Mouse (Mus musculus) ovary, postnatal 36 days (tissue): ENCODE measurements around the gene C030005K15Rik.
"Not testable (repeated sequence)": the region's sequence is repeated elsewhere in the genome, so short reads cannot be mapped to it uniquely, and the experiment has no call there.

Experiments used
- DNase-seq: peaks from one replicate; pipeline ENCODE4 v3.0.0; 2022; ENCODE audit warnings: low spot score, mixed read lengths

C030005K15Rik gene

GRCm38 (mm10) chr10:97726655-97727054, at the start of gene C030005K15Rik:
Gene C030005K15Rik, minus strand, starts transcription at chr10:97726755.
- not testable (repeated sequence) for DNase-seq

- DNase-seq: no peak
Measured at GRCm38 (mm10) chr10:97768171-97768749, 41.7 kb upstream of the C030005K15Rik start.

- DNase-seq: no peak
Measured at GRCm38 (mm10) chr10:97753821-97754220, 27.3 kb upstream of the C030005K15Rik start.

DNA sequence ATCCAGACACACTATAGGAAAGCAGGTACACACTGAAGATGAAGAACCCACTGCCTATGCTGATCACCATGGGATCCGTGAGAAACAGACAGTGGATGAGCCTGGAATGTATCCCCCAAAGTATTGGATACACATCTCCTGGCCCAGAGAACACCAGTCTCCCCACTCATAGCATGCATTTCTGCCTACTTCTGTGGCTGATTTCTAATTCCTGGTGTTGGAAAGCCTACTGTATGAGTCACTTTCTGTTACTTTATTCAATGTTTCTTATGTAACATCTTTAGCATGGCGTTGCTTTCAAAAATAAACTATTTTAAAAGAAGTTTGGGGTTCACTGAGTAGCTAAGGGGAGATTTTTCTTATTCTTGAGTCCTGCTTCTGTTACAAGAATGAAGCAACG, 20.7 kb upstream of the C030005K15Rik start:
- DNase-seq: no peak

DNA sequence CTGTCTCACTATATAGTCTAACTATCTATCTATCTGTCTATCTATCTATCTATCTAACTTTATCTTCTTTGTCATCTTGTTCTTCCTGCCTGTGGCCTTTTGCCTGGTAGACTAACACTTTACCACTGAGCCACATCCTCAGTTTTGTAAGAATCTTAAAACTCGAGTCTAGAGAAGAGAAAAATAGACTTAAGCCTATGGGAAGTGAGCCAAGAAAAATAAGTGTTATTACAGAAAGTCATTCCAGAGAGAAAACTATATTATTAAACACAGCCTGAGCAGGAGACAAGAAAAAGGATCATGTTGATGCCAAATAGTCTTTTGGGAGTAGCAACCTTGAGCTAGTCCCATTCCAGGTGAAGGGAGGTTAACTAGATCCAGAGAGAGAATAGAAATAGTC, 626 bp downstream of the C030005K15Rik start:
- DNase-seq: no peak

DNA sequence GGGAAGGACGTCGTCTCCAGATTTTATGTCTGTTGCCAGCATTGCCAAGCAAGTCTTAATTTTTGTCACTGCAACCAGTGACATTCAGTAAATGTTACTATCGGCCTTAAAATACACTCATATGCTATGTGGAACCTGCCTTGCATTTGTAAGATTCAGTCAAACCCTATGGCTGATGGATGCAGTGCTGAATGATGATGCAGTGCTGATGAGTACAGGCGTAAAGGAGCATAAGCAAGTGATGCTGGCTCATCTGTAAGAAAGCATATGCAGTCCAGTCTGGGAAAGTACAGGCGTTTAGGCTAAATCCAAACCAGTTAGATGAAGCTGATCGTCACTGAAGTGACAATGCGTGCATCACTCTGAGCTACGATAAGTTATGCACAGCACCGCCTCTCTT, 3.8 kb downstream of the C030005K15Rik start:
- DNase-seq: no peak

DNA sequence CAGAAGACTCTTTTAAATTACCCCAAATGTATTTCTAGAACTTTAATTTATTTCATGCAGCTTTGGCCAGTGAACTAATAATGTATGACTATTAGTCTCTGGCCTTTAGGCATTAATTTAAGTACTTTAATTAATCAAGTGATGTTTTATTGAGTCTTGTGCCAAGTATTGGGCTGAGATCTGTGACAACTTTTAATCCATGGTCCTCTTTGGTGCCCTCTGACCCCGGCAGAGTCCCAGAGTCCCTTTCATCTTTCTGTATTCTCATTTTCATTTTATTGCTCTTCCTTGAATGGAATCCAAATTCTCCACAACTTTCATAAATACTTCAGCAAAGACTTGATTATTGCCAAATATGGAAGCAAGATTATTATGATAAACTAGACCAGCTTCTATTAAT, 5.9 kb downstream of the C030005K15Rik start:
- DNase-seq: no peak

DNA sequence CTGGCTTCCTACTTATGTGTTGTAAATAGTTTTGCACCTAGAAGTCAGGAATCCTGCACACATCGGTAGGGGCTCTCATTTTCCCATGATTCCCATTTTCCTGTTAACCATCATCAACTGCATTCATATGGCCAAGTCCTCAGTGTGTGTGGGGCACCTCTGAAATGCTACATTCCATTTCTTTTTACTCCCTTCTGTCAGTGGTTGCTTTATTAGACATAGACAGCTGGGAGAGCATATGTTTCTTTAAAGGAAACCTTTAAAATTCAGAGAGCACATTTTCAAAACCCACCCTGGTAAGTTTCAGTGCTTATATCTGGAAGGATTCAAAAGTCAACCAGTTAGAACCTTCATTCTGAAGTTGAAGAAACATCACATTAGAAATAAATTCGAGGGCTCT, 8.5 kb downstream of the C030005K15Rik start:
- DNase-seq: no peak

- DNase-seq: no peak
Measured at GRCm38 (mm10) chr10:97717233-97717632, 9.3 kb downstream of the C030005K15Rik start.

GRCm38 (mm10) chr10:97715289-97715906, 11.2 kb downstream of the C030005K15Rik start:
- DNase-seq: no peak

- DNase-seq: no peak
Measured at GRCm38 (mm10) chr10:97714584-97714983, 12.0 kb downstream of the C030005K15Rik start.

DNA sequence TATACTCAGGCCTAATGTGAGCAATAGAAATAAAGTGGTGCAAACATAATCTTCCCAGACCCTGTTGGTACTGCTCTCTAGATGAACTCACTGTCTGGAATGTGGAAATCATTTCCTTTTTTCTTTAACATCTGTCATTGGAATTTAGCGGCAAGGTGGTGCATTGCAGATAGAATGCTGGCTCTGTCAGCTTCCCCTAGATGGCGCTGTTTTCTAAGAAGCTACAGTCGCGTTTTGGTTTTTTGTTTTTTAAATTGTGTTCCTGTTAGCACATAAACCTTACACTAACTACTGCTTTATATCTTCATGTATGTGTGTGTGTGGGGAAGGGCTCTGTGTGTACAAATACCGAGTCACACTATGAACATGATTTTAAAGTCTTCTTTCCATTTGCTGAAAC, 13.9 kb downstream of the C030005K15Rik start:
- DNase-seq: no peak

- DNase-seq: no peak
Measured at GRCm38 (mm10) chr10:97704562-97704961, 22.0 kb downstream of the C030005K15Rik start.

- DNase-seq: no peak
Measured at GRCm38 (mm10) chr10:97702321-97702720, 24.2 kb downstream of the C030005K15Rik start.

DNA sequence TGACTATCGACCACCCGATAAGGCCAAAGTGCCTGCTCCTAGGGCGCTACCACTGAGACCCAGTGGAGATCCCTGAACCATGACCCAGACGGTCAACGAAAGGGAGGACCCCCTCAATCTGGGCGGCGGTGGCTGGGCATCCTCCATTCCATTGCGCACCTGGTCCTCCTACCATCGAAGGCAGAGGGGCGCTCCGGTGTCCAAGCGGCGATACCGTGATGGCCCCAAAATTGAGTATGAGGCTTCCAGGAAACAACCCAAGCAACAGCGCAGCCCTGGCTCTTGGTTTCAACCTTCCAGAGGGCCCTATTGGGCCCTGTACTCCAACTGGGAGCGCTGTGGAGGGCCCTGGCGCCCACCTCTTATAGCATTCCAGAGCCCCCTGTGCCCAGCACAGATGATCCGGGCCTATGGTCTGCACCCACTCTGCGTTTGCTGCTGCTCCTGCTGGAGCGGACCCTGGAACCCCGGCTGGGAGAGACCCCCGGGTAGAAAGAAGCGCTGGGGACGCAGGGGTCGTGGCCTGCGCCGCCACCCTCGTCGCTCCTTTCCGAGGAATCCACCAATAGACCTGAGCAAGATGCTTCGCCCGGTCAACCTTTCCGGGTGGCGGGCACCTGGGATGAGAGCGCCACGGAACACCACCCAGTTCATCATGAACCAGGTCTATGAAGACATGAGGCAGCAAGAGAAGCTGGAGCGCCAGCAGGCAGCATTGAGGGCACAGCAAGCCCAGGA, 33.0 kb downstream of the C030005K15Rik start:
- DNase-seq: no peak

DNA sequence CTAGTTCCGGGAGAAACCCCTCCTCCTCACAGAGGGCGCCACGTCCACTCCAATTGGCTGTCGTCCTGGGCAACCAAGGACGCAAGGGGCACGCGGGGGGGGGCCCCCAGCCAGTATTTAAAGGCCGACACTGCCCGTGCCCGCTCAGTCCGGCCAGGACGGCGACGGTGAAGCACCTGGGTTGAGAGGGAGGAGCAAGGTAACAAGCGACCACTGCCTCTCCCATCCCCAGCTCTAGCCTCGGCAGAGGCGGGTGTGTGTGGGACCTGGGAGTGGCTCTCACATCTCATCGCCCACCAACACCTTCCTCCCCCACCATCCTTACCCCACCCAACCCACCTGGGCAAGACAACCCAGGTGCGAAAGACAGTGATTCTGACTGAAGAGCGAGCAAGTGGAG, 33.6 kb downstream of the C030005K15Rik start, which contains the start of gene Ccer1:
Gene Ccer1, plus strand, starts transcription at position 147 of the 400 bp plus-strand sequence.
- peak; percentile 6 for DNase-seq

DNA sequence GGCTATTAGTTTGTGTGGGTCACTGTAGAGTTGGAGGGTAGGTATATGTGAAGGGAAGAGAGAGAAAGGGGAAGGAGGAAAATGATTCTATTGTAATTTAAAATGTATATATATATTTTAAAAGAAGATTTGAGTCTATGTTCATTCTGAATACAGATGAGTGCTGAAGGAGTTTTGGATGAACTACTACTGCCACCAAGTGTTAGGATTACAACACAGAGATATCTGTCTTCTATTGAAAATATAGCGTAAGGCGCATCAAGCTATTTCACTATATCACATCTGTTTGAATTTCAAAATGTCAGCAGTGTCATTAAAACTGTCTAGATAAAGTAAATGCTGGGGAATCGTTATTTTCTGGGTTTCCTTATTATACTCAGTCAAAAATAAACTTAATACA, 37.1 kb downstream of the C030005K15Rik start:
- no peak for DNase-seq

DNA sequence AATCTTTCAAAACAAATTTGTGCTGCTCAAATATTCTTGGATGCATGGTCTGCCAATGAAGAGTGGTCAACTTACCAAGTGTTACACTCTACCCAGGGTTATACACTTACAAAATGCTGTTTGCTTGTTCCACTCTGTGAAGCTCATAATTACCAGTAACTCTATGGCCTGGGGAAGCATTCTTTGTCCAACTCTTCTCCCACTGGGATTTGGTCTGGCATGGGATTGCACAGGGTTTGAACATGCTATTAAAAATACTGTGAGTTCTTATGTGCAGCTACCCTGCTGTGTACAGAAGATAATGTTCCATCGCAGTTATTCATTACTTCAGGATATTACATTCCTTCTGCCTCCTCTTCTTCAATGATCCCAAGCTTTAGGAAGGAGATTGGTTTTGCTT, 39.4 kb downstream of the C030005K15Rik start:
- DNase-seq: no peak

DNA sequence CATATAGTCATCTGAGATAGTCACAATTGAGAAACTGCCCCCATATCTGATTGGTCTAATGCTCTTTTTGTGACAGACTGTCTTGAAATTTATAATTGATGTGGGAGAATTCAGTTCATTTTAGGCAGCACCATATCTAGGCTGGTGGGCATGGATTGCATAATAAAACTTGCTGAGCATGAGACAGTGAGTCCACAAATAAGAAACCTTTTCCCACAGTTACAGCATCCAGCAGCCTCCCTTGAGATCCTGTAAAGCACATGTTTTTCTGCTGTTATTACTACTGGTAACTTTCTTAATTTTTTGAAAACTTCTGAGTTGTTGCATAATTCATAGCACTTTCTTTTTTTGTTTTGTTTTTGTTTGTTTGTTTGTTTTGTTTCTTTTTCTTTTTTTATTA, 43.6 kb downstream of the C030005K15Rik start:
- DNase-seq: no peak
